ENCODE assay signal across 28 mouse cellular contexts in the genomic region with DNA sequence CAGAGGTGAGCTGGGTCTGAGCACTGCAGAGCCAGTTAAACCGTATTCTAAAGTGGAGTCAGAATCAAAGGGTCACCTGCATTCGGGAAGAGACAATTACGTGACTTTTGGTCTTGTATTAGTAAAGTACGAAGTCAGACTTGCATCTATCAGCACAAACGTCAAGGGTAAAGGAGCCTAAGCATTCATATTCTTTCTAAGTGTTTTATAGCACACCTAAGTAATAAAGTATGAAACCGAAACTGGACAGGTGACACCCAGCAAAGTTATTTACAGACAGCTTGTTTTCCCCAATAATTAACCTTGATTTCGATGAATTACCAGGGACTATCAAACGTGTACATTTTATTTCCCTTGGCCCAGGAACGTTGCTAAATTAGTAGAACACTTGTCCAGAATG. TPM values are rescaled to one million over a fixed set of nuclear protein-coding genes. Genes with fewer than 3 reads are reported as not detected.
DNase-seq lines count a peak whose midpoint lies in the region; ATAC-seq and TF ChIP-seq lines count a peak whose summit lies in the region.
"Had no signal": no experiment of that assay in that cellular context is flagged by ENCODE, and none has a peak within 500 bp of the region (broad histone marks: within the 10 kb centered on the region; RNA-seq: fewer than 3 reads in every experiment).

No protein-coding gene starts in this region.

- DNase-seq in CH12.LX (ENCODE audit: extremely low read depth), result no peak
- DNase-seq in cerebellum, adult 9-11 months, result no peak
- DNase-seq in kidney, adult 8-10 months, result no peak
- DNase-seq: adrenal gland, postnatal 10 days; adrenal gland, postnatal 36 days; cerebellum, adult 18-20 months; cerebellum, adult 9-10 months; cerebellum, postnatal 25 days; gastrocnemius, adult 2 months; gastrocnemius, postnatal 14 days; heart, adult 11 months; heart, postnatal 10 days; heart, postnatal 36 days had no signal

- ATAC-seq in erythroblast, adult 5-6 weeks (replicated peaks; ENCODE audit: low FRiP score, poor library complexity, severe bottlenecking), result no peak
- peak; percentile 77 for ATAC-seq in intestine, postnatal 0 days
- ATAC-seq: forebrain, embryonic 13.5 days; forebrain, embryonic 16.5 days; hindbrain, postnatal 0 days; Patski had no signal

- H3K4me1 ChIP-seq in erythroblast, embryonic 14.5 days (ENCODE audit: control insufficient read depth), result peaks cover 10% of the 10 kb centered on the region
- H3K4me1 ChIP-seq in CH12.LX (ENCODE audit: control insufficient read depth in 1 of 2, insufficient read depth in 2 of 2), result peaks cover 0 to 5% of the 10 kb centered on the region in 2 experiments; a peak in 2 of 4 replicates
- no peaks in the 10 kb centered on the region for H3K4me1 ChIP-seq in intestine, postnatal 0 days (replicated peaks; ENCODE audit: control insufficient read depth, insufficient read depth, low read length)
- peaks cover 3% of the 10 kb centered on the region; the same call in 1 of the 2 replicates for H3K4me1 ChIP-seq in small intestine, adult 2 months (ENCODE audit: control insufficient read depth, insufficient read depth, insufficient read length, low read length)
- H3K4me1 ChIP-seq: embryonic facial prominence, embryonic 12.5 days; embryonic facial prominence, embryonic 15.5 days; forebrain, embryonic 13.5 days; heart, embryonic 15.5 days had no signal

- H3K4me3 ChIP-seq in erythroblast, embryonic 14.5 days (replicated peaks), result peak overlapping the region; percentile 5
- H3K4me3 ChIP-seq in CH12.LX (replicated peaks in 1 of 3; ENCODE audit: low read depth in 2 of 3, low read length in 2 of 3, poor library complexity in 1 of 3), result no peak overlapping the region
- H3K4me3 ChIP-seq in intestine, postnatal 0 days (ENCODE audit: low read depth, low read length), result no peak overlapping the region
- peak overlapping the region; percentile 27; the same call in 1 of the 2 replicates for H3K4me3 ChIP-seq in small intestine, adult 2 months (ENCODE audit: low read depth, low read length)
- H3K4me3 ChIP-seq: embryonic facial prominence, embryonic 12.5 days; embryonic facial prominence, embryonic 15.5 days; forebrain, embryonic 10.5 days; forebrain, embryonic 13.5 days; gastrocnemius, adult 2 months; heart, embryonic 15.5 days had no signal

- TF ChIP-seq CTCF in CH12.LX (conservative IDR thresholded peaks at IDR 0.05 in 1 of 2, IDR thresholded peaks at IDR 0.05 in 1 of 2; ENCODE audit: low read depth in 2 of 2, low read length in 2 of 2), result no peak
- no peak for TF ChIP-seq CTCF in intestine, postnatal 0 days (IDR thresholded peaks at IDR 0.05; ENCODE audit: low read depth)
- TF ChIP-seq CTCF in small intestine, adult 2 months (IDR thresholded peaks at IDR 0.05; ENCODE audit: extremely low read depth, insufficient read length, insufficient replicate concordance, low read depth, low read length), result no peak

- no peak overlapping the region for H3K27ac ChIP-seq in CH12.LX (ENCODE audit: insufficient read depth, low read depth)
- H3K27ac ChIP-seq in intestine, postnatal 0 days (ENCODE audit: low read depth, low read length), result no peak overlapping the region
- H3K27ac ChIP-seq in small intestine, adult 2 months (ENCODE audit: insufficient read depth, low read depth, low read length), result peak overlapping the region; percentile 56; the same call in 1 of the 2 replicates
- H3K27ac ChIP-seq: embryonic facial prominence, embryonic 12.5 days; embryonic facial prominence, embryonic 15.5 days; forebrain, embryonic 10.5 days; forebrain, embryonic 13.5 days; gastrocnemius, adult 2 months; heart, embryonic 15.5 days; hindbrain, embryonic 14.5 days; hindbrain, postnatal 0 days had no signal

- in situ Hi-C loops in CH12.LX (cut with MboI; ENCODE audit: low pct_ligation_motif_present, low pct_unique_long_range_greater_than_20kb, low sequenced_read_pairs), result no loop called here

- no peaks in the 10 kb centered on the region for H3K36me3 ChIP-seq in erythroblast, embryonic 14.5 days (ENCODE audit: control insufficient read depth)
- H3K36me3 ChIP-seq in CH12.LX (replicated peaks in 1 of 2; ENCODE audit: control insufficient read depth in 1 of 2, insufficient read depth in 1 of 2, low read length in 1 of 2), result no peaks in the 10 kb centered on the region
- no peaks in the 10 kb centered on the region for H3K36me3 ChIP-seq in intestine, postnatal 0 days (ENCODE audit: control insufficient read depth, insufficient read depth)
- no peaks in the 10 kb centered on the region for H3K36me3 ChIP-seq in small intestine, adult 2 months (ENCODE audit: control insufficient read depth, insufficient read depth, low read length)
- H3K36me3 ChIP-seq: embryonic facial prominence, embryonic 12.5 days; embryonic facial prominence, embryonic 15.5 days; G1E; heart, embryonic 15.5 days had no signal

- no peak overlapping the region for H3K9ac ChIP-seq in CH12.LX (ENCODE audit: insufficient read depth, low read depth)
- no peak overlapping the region for H3K9ac ChIP-seq in intestine, postnatal 0 days (ENCODE audit: low read depth, low read length)
- H3K9ac ChIP-seq: embryonic facial prominence, embryonic 12.5 days; embryonic facial prominence, embryonic 15.5 days; forebrain, embryonic 13.5 days; heart, embryonic 15.5 days; hindbrain, embryonic 14.5 days had no signal

- no peaks in the 10 kb centered on the region for H3K79me2 ChIP-seq in CH12.LX (replicated peaks; ENCODE audit: control insufficient read depth, extremely low read depth, insufficient read depth, poor library complexity, severe bottlenecking)

- no peaks in the 10 kb centered on the region for H3K27me3 ChIP-seq in erythroblast, embryonic 14.5 days (ENCODE audit: control insufficient read depth)
- no peaks in the 10 kb centered on the region for H3K27me3 ChIP-seq in CH12.LX (replicated peaks)
- no peaks in the 10 kb centered on the region for H3K27me3 ChIP-seq in intestine, postnatal 0 days (replicated peaks; ENCODE audit: control insufficient read depth, insufficient read depth, low read length)
- H3K27me3 ChIP-seq in small intestine, adult 2 months (ENCODE audit: control insufficient read depth, insufficient read depth, low read length), result no peaks in the 10 kb centered on the region
- H3K27me3 ChIP-seq: embryonic facial prominence, embryonic 12.5 days; embryonic facial prominence, embryonic 15.5 days; forebrain, embryonic 13.5 days; heart, embryonic 15.5 days; Patski had no signal

- TF ChIP-seq RAD21 in CH12.LX (IDR thresholded peaks at IDR 0.05; ENCODE audit: low read depth, low read length), result no peak

- no peaks in the 10 kb centered on the region for H3K9me3 ChIP-seq in erythroblast, embryonic 14.5 days (ENCODE audit: control insufficient read depth, low read length)
- H3K9me3 ChIP-seq in CH12.LX (replicated peaks; ENCODE audit: low read length), result no peaks in the 10 kb centered on the region
- no peaks in the 10 kb centered on the region for H3K9me3 ChIP-seq in intestine, postnatal 0 days (ENCODE audit: control insufficient read depth)
- H3K9me3 ChIP-seq: embryonic facial prominence, embryonic 12.5 days; embryonic facial prominence, embryonic 15.5 days; forebrain, embryonic 13.5 days; G1E; heart, embryonic 15.5 days had no signal

- dilution Hi-C loops in CH12.LX (cut with MboI; ENCODE audit: extremely low pct_ligation_motif_present, extremely low pct_unique_long_range_greater_than_20kb, low sequenced_read_pairs), result no loop called here

- TF ChIP-seq POLR2A in CH12.LX (IDR thresholded peaks at IDR 0.05; ENCODE audit: low read depth, low read length), result no peak
- no peak for TF ChIP-seq POLR2A in small intestine, adult 2 months (IDR thresholded peaks at IDR 0.05; ENCODE audit: low read depth, low read length)

- TF ChIP-seq EP300 in CH12.LX (IDR thresholded peaks at IDR 0.05; ENCODE audit: low read length), result no peak

- WGBS in intestine, postnatal 0 days, result 38% methylated on average over 9 of the region's 9 CpGs
- WGBS in small intestine, adult 2 months, result 30% methylated on average over 9 of the region's 9 CpGs

- H3K4me2 ChIP-seq in CH12.LX (ENCODE audit: insufficient read depth, low read depth, poor library complexity, severe bottlenecking), result 0 out of 2 replicates have a peak overlapping the region, but pooled peaks have one; percentile 15
- peak overlapping the region; percentile 46 for H3K4me2 ChIP-seq in intestine, postnatal 0 days (replicated peaks; ENCODE audit: low read depth)
- H3K4me2 ChIP-seq: embryonic facial prominence, embryonic 12.5 days; embryonic facial prominence, embryonic 15.5 days; forebrain, embryonic 13.5 days; heart, embryonic 11.5 days; heart, embryonic 15.5 days; hindbrain, embryonic 14.5 days had no signal

TF ChIP-seq in CH12.LX, 34 proteins besides CTCF, POLR2A, EP300 and RAD21:
- TF ChIP-seq PAX5 (IDR thresholded peaks at IDR 0.05; ENCODE audit: low read length) (no peak), USF1 (IDR thresholded peaks at IDR 0.05; ENCODE audit: low read depth, low read length) (no peak), MAX (IDR thresholded peaks at IDR 0.05; ENCODE audit: low read length) (no peak), POLR2AphosphoS2 (IDR thresholded peaks at IDR 0.05; ENCODE audit: low read depth, low read length) (no peak), CHD2 (IDR thresholded peaks at IDR 0.05; ENCODE audit: low read length) (no peak), ZNF384 (IDR thresholded peaks at IDR 0.05; ENCODE audit: low read depth, low read length) (no peak)

RNA-seq across cellular contexts. Expression of a gene that starts 13.2 kb away (rescaled TPM):
- 0.02 TPM in 2 replicates for polyA plus RNA-seq in erythroblast, embryonic 14.5 days (2012)
- 0.21 and 0.38 TPM in 2 replicates for total RNA-seq in erythroblast, adult 5-6 weeks (2015; ENCODE audit: low replicate concordance)
- total RNA-seq in erythroblast, adult 5-6 weeks (2017; ENCODE audit: low replicate concordance), result 0.70 and 4.0 TPM in 2 replicates
- total RNA-seq in CH12.LX (2012; rRNA removed) (not detected in 2 replicates), CH12.LX (2014; rRNA removed) (1.0 TPM in 1 of 2 replicates, not detected in the other)
- polyA plus RNA-seq in CH12.LX (2012; ENCODE audit: insufficient read length, low read depth), result 0.29 TPM in 1 of 2 replicates, not detected in the other
- polyA plus RNA-seq in intestine, postnatal 0 days (2015; fragmentation: Nextera tagmentation; extraction: Ambion mirVana), result 2.1 and 2.9 TPM in 2 replicates
- 0.74 and 1.1 TPM in 2 replicates for polyA plus RNA-seq in small intestine, adult 2 months (2012; rRNA removed)

Comparison
In these comparisons a context has a peak if more than half of its experiments do, and no peak if none do; other contexts are left out.
1. H3K4me3 ChIP-seq: peak in erythroblast, embryonic 14.5 days (single experiment) and small intestine, adult 2 months (single experiment); none in CH12.LX (0 of 3) and intestine, postnatal 0 days (single experiment).